Mouse (Mus musculus): ENCODE results near the gene Sost. TPM values are rescaled to one million over a fixed set of nuclear protein-coding genes. Genes with fewer than 3 reads are reported as not detected.

Gene Sost
- polyA plus RNA-seq, 1 experiment, result not detected

DNA sequence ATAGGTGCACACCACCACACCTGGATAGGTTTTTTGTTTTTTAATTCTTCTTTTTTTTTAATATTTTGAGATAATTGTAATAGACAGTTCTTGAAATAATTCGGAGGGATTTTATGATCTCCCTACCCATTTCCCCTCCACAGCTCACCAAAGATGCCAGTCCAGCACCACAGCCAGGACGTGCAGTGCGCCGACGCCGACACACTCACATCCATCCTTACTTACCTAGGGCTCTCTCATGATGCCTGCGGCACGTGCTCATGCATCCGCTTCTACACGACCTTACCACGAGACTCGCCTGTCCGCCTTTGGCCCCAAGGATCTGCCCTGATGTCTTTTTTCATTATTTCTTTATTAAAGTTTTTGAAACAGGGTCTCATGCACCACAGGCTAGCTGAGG lies 3.0 kb upstream of the Sost start:
- TF ChIP-seq POLR2A (IDR thresholded peaks at IDR 0.05; ENCODE audit: borderline replicate concordance, control insufficient read depth, low read depth, low read length), result no peak
- H3K4me1 ChIP-seq (ENCODE audit: control insufficient read depth, insufficient read depth, low read length), result no peaks in the 10 kb centered on the region
- no peak overlapping the region for H3K27ac ChIP-seq (ENCODE audit: control insufficient read depth, insufficient read depth, low read depth, low read length, poor library complexity)
- WGBS, result 84% methylated on average over 13 of the region's 13 CpGs
- H3K4me3 ChIP-seq (replicated peaks; ENCODE audit: control insufficient read depth, low read depth, low read length), result no peak overlapping the region

DNA sequence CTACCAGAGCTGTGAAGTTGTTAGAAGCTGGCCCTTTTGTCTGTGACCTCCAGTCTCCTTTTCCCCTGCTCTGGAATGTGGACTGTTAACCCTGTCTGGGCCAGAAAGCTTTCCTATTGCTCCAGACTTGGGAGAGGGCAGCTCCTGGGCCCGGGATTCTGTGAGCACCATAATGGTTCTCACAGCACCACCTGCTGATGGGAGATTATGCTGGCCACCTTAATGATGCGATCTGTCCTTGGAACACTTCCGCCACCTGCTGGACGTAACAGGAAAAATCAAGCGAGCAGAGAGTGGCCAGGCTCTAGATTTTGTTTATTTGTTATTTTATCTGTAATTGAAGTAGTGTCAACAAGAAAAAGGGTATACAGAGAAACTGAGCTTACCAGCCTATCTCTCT lies 2.0 kb upstream of the Sost start:
- no peaks in the 10 kb centered on the region for H3K4me1 ChIP-seq (ENCODE audit: control insufficient read depth, insufficient read depth, low read length)

DNA sequence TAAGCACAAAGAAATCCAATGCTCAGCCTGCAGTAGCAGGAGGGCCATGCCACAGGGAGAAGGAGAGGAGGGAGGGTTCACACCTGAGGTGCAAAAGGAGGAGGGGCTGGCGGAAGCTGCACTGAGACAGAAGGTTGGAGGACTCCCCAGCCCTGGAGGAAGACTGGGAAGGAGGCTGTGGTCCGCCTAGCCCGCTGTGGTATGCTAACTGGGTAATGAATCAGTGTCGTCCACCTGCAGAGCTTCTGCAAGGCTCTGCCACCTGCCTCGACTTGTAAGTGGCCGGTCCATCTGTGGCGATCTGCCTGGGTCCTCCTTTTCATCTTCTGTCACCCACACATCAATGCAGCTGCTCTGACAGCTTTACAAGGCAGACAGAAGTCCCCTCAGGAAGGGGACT lies 1.5 kb upstream of the Sost start:
- no peak overlapping the region for H3K4me3 ChIP-seq (replicated peaks; ENCODE audit: control insufficient read depth, low read depth, low read length)
- H3K4me1 ChIP-seq (ENCODE audit: control insufficient read depth, insufficient read depth, low read length), result no peaks in the 10 kb centered on the region
- WGBS, result 33% methylated on average over 7 of the region's 7 CpGs
- TF ChIP-seq POLR2A (IDR thresholded peaks at IDR 0.05; ENCODE audit: borderline replicate concordance, control insufficient read depth, low read depth, low read length) (no peak), CTCF (IDR thresholded peaks at IDR 0.05; ENCODE audit: control insufficient read depth, insufficient read depth, low read length) (no peak)
- H3K27ac ChIP-seq (ENCODE audit: control insufficient read depth, insufficient read depth, low read depth, low read length, poor library complexity), result no peak overlapping the region

More for the DNA sequence above, 2.0 kb upstream of the Sost start:
- Histone ChIP-seq H3K27ac (ENCODE audit: control insufficient read depth, insufficient read depth, low read depth, low read length, poor library complexity) (no peak overlapping the region), H3K4me3 (replicated peaks; ENCODE audit: control insufficient read depth, low read depth, low read length) (no peak overlapping the region)
- peak; percentile 92 for TF ChIP-seq CTCF (IDR thresholded peaks at IDR 0.05; ENCODE audit: control insufficient read depth, insufficient read depth, low read length)
- TF ChIP-seq POLR2A (IDR thresholded peaks at IDR 0.05; ENCODE audit: borderline replicate concordance, control insufficient read depth, low read depth, low read length), result no peak
- 1% methylated on average over 5 of the region's 5 CpGs for WGBS

DNA sequence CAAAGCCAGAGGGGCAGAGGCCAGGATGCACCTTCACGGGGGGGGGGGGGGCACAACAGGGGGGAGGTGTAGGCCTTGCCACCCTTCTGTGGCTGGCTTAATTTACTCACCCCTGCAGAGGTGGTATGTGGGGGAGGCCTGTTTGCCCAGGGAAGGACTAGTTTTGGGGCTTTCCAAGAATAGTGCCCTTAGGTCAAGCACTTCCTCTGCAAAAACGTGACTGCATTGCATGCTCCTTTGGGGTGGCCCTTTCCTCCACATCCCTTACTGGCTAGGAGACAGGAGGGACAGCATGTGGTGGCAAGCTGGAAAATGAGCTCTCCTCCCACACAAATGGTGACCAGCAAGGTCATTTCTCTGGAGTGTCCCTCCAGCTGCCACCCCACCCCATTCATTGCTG lies 1.3 kb downstream of the Sost start:
- TF ChIP-seq CTCF (IDR thresholded peaks at IDR 0.05; ENCODE audit: control insufficient read depth, insufficient read depth, low read length), result no peak
- no peak for TF ChIP-seq POLR2A (IDR thresholded peaks at IDR 0.05; ENCODE audit: borderline replicate concordance, control insufficient read depth, low read depth, low read length)
- WGBS, result 0% methylated on average over 2 of the region's 2 CpGs
- no peak overlapping the region for H3K27ac ChIP-seq (ENCODE audit: control insufficient read depth, insufficient read depth, low read depth, low read length, poor library complexity)
- no peak overlapping the region for H3K4me3 ChIP-seq (replicated peaks; ENCODE audit: control insufficient read depth, low read depth, low read length)
- no peaks in the 10 kb centered on the region for H3K4me1 ChIP-seq (ENCODE audit: control insufficient read depth, insufficient read depth, low read length)

DNA sequence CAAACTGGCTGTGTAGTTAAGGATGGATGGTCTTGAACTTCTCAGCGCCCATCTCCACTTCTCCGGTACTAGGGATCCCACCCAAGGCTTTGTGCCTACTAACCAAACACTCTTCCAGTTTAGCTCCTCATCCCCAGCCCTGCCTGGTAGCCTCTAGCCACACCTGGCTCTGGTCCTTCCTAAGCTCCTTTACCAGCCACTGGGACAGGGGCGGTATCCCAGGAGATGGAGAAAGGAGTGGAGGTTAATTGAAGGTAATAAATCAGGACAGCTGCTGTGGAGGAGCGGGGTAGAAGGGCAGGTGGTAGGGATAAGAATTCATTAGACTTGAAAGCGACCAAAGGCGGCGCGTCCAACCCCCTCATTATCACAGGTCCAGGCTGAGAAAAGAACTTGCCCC lies 2.2 kb downstream of the Sost start:
- Histone ChIP-seq H3K27ac (ENCODE audit: control insufficient read depth, insufficient read depth, low read depth, low read length, poor library complexity) (no peak overlapping the region), H3K4me3 (replicated peaks; ENCODE audit: control insufficient read depth, low read depth, low read length) (no peak overlapping the region), H3K4me1 (ENCODE audit: control insufficient read depth, insufficient read depth, low read length) (no peaks in the 10 kb centered on the region)
- TF ChIP-seq CTCF (IDR thresholded peaks at IDR 0.05; ENCODE audit: control insufficient read depth, insufficient read depth, low read length) (no peak), POLR2A (IDR thresholded peaks at IDR 0.05; ENCODE audit: borderline replicate concordance, control insufficient read depth, low read depth, low read length) (no peak)
- 33% methylated on average over 8 of the region's 8 CpGs for WGBS

DNA sequence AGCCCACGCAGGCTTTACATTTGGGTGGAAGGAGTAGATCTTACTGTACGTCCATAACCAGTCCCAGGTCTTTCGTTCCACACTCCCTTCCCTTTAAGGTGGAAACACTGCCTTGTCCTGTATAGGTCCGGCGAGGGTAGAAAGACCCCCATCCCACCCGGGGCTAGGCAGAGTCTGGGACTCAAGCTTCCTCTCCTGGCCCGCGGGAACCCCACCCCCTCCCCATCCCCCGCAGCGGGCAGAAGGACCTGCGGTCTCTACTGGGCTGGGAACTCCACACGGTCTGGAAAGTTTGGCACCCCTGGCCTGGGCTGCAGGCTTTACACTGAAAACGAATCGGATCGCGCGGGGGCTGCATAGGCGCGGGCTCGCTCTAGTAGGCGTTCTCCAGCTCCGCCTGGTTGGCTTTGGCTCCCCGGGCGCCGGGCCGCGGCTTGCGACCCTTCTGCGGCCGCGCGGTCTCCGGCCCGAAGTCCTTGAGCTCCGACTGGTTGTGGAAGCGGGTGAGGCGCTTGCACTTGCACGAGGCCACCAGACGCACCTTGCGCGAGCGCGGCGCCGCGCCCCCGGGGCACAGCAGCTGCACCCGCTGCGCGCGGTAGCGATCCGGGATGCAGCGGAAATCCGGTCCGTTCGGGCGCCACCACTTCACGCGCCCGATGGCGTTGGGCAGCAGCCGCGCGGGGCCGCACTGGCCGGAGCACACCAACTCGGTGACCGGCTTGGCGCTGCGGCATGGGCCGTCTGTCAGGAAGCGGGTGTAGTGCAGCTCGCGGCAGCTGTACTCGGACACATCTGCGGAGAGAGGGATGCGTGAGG lies 3.1 kb downstream of the Sost start:
- under 1% methylated on average over 78 of the region's 78 CpGs for WGBS
- no peaks in the 10 kb centered on the region for H3K4me1 ChIP-seq (ENCODE audit: control insufficient read depth, insufficient read depth, low read length)
- no peak overlapping the region; the same call in 1 of the 2 replicates for H3K27ac ChIP-seq (ENCODE audit: control insufficient read depth, insufficient read depth, low read depth, low read length, poor library complexity)
- no peak for TF ChIP-seq CTCF (IDR thresholded peaks at IDR 0.05; ENCODE audit: control insufficient read depth, insufficient read depth, low read length)
- TF ChIP-seq POLR2A (IDR thresholded peaks at IDR 0.05; ENCODE audit: borderline replicate concordance, control insufficient read depth, low read depth, low read length), result no peak
- no peak overlapping the region for H3K4me3 ChIP-seq (replicated peaks; ENCODE audit: control insufficient read depth, low read depth, low read length)

DNA sequence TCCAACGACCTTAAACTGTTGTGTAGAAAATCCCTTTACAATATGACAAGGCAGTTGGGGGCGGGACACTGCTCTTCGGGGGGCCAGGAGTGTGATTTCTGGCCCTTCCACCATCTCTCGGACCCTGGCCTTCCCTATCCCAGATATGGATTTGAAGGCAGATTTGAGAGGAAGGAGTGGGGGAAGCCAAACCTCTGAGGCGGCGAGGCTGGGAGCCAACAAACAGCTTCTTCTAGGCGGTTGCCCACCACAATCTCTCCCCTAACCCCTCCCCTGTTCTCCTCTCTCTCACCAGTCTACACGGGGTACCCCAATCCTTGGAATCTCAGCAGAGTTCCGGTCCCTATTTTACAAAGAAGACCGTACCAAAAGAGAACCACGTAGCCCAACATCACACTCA lies 3.8 kb downstream of the Sost start:
- 1% methylated on average over 11 of the region's 11 CpGs for WGBS
- Histone ChIP-seq H3K4me1 (ENCODE audit: control insufficient read depth, insufficient read depth, low read length) (no peaks in the 10 kb centered on the region), H3K27ac (ENCODE audit: control insufficient read depth, insufficient read depth, low read depth, low read length, poor library complexity) (no peak overlapping the region), H3K4me3 (replicated peaks; ENCODE audit: control insufficient read depth, low read depth, low read length) (no peak overlapping the region)
- TF ChIP-seq CTCF (IDR thresholded peaks at IDR 0.05; ENCODE audit: control insufficient read depth, insufficient read depth, low read length), result no peak
- TF ChIP-seq POLR2A (IDR thresholded peaks at IDR 0.05; ENCODE audit: borderline replicate concordance, control insufficient read depth, low read depth, low read length), result no peak

DNA sequence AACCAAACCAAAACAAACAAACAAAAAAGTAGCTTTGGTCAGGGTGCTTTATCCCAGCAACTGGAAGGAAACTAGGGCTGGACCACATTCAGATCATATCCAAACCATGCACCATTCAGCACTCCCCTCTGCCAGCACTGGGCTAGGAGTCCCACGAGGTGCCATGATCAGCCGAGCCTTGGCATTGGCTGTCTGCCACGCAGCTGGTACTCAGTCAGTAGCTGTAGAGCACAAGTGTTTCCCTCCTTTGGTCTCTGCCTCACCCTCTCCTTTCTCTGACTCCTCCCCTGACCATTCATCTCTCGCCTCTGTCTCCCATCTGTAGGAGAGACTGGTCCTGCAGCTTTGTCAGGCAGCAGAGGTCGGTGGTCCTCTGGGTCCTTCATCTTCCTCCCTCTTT lies 9.3 kb downstream of the Sost start:
- no peak for TF ChIP-seq CTCF (IDR thresholded peaks at IDR 0.05; ENCODE audit: control insufficient read depth, insufficient read depth, low read length)
- no peak for TF ChIP-seq POLR2A (IDR thresholded peaks at IDR 0.05; ENCODE audit: borderline replicate concordance, control insufficient read depth, low read depth, low read length)
- H3K27ac ChIP-seq (ENCODE audit: control insufficient read depth, insufficient read depth, low read depth, low read length, poor library complexity), result no peak overlapping the region
- WGBS, result 30% methylated on average over 5 of the region's 5 CpGs
- peaks cover 2% of the 10 kb centered on the region; the same call in 1 of the 2 replicates for H3K4me1 ChIP-seq (ENCODE audit: control insufficient read depth, insufficient read depth, low read length)
- no peak overlapping the region for H3K4me3 ChIP-seq (replicated peaks; ENCODE audit: control insufficient read depth, low read depth, low read length)
